Mouse (Mus musculus) mouse trophoblast stem cell (cell line): ENCODE measurements at regions not wholly inside any gene's neighbourhood (a gene's known extent, or its start where the extent isn't known, plus 50 kb on each side); places are given as distances from the start of the nearest gene placed in this dataset.

Source experiments
- in situ Hi-C, 2 experiments: fragments of 300-500 bp; cut with MseI, MboI; formaldehyde crosslinking; loops; 2 replicates in 1 of 2; 3 replicates in 1 of 2; pipeline ENCODE4 v1.15.1; 2025

GRCm38 (mm10) chrX:166725761-166726503 is 140.4 kb upstream of the Egfl6 start:
- in situ Hi-C loops = no loop called here

- in situ Hi-C loops = no loop called here
These were observed 132.6 kb upstream of the Egfl6 start for GRCm38 (mm10) chrX:166718075-166718474.

GRCm38 (mm10) chrX:166709306-166709705 is 123.8 kb upstream of the Egfl6 start:
- in situ Hi-C loops = no loop called here

GRCm38 (mm10) chrX:166708106-166708505 is 122.6 kb upstream of the Egfl6 start:
- in situ Hi-C loops = no loop called here

- in situ Hi-C loops = no loop called here
These were observed 121.5 kb upstream of the Egfl6 start for GRCm38 (mm10) chrX:166707029-166707428.

- in situ Hi-C loops = no loop called here
These were observed 118.8 kb upstream of the Egfl6 start for GRCm38 (mm10) chrX:166704311-166704710.

GRCm38 (mm10) chrX:166694219-166694618 is 108.7 kb upstream of the Egfl6 start:
- in situ Hi-C loops = no loop called here

- in situ Hi-C loops = no loop called here
These were observed 103.3 kb upstream of the Egfl6 start for GRCm38 (mm10) chrX:166688779-166689178.

GRCm38 (mm10) chrX:166673404-166673803 is 87.9 kb upstream of the Egfl6 start:
- in situ Hi-C loops = no loop called here

GRCm38 (mm10) chrX:166672617-166673016 is 87.1 kb upstream of the Egfl6 start:
- in situ Hi-C loops = no loop called here

- in situ Hi-C loops = no loop called here
These were observed 86.3 kb upstream of the Egfl6 start for GRCm38 (mm10) chrX:166671853-166672252.

- in situ Hi-C loops = loop anchor here in 1 of 2 experiments (10.0 kb wide), 1 partner anchor 568 kb away; no protein-coding TSS in a partner anchor
These were observed 80.8 kb upstream of the Egfl6 start for GRCm38 (mm10) chrX:166666304-166666703.

- in situ Hi-C loops = loop anchor here (5.0 to 10.0 kb wide), 2 partner anchors 570 to 573 kb away; no protein-coding TSS in a partner anchor
These were observed 76.3 kb upstream of the Egfl6 start for GRCm38 (mm10) chrX:166661808-166662207.

- in situ Hi-C loops = loop anchor here (5.0 to 10.0 kb wide), 2 partner anchors 571 to 574 kb away; no protein-coding TSS in a partner anchor
These were observed 75.7 kb upstream of the Egfl6 start for GRCm38 (mm10) chrX:166661043-166661718.

- in situ Hi-C loops = loop anchor here (5.0 to 10.0 kb wide), 2 partner anchors 572 to 574 kb away; no protein-coding TSS in a partner anchor
These were observed 75.2 kb upstream of the Egfl6 start for GRCm38 (mm10) chrX:166660715-166661042.

- in situ Hi-C loops = no loop called here
These were observed 66.9 kb upstream of the Egfl6 start for GRCm38 (mm10) chrX:166652400-166652799.

GRCm38 (mm10) chrX:166645713-166646112 is 60.2 kb upstream of the Egfl6 start:
- in situ Hi-C loops = no loop called here

- in situ Hi-C loops = no loop called here
These were observed 55.7 kb upstream of the Egfl6 start for GRCm38 (mm10) chrX:166641256-166641655.

GRCm38 (mm10) chrX:166640258-166640657 is 54.7 kb upstream of the Egfl6 start:
- in situ Hi-C loops = no loop called here
